Mouse (Mus musculus): ENCODE measurements at regions not wholly inside any gene's neighbourhood (a gene's known extent, or its start where the extent isn't known, plus 50 kb on each side); places are given as distances from the start of the nearest gene placed in this dataset.
A peak's percentile ranks its signal among the peaks of the same experiment; 100 is the strongest.

DNA sequence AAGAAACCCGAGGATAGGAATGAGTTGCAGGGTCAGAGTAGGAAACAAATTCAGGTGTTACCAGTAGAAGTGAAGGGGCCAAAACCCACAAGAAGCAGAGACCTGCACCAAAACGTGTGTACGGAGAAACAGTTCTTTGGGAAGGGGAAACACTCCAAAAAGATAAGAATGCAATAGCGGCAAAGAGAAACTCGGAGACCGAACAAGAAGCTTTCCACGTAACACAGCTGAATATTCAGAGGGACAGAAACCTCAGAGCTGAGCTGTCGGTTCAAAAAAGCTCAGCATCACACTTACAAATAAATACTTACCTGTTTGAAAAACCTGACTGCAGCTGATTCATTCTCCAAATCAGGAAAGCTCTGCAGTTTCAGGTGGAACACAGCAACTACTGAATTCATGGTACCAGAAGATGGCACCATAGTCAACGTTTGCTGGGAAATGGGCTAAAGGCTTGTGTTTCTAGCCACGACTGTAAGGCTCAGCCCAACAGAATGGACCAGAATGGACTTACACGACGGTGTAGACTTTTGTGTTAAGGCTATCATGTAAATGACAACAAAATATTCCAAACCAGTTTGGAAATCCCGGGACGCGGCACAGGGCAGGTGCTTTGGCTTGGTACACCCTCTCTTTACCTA, 484.9 kb downstream of the Plcl1 start:
- DNase-seq, result no peak

DNA sequence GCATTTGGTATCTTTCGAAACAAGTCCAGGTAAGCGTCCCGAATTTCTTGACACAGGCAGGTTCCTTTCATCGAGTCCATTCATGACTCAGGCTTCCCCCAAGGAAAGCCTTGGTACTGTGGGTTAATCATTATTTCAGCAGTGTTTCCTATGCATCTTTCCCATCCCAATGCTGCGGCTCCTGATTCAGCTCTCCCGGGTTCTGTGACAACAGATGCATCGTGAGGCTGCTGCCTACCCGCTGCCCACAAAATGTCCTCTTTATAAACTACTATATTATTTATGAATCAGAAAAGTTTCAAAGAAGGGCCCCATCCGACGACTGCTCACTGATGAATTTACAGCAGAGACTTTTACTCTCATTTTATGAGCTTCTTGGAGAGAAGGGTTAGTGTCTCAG, 486.2 kb downstream of the Plcl1 start:
- no peak for DNase-seq

DNA sequence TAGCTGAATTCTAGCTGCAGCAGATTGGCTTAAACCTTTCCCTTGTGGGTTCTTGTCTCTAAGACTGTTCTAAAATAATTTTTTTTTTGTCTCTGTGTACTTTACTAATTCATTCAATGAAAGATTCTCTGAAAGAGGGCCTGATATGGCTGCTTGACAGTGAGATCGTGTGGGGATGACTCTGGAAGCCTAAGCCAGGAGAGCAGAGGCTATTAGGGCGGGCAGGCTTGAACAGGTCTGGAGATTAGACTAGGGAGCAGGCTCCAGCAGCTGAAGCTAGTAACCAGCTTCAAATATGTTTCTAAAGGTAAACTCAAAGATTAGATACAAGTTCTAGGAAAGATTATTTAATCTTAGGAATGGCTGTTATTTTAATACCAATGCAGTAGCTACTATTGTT, 491.9 kb downstream of the Plcl1 start:
- DNase-seq, result no peak

DNA sequence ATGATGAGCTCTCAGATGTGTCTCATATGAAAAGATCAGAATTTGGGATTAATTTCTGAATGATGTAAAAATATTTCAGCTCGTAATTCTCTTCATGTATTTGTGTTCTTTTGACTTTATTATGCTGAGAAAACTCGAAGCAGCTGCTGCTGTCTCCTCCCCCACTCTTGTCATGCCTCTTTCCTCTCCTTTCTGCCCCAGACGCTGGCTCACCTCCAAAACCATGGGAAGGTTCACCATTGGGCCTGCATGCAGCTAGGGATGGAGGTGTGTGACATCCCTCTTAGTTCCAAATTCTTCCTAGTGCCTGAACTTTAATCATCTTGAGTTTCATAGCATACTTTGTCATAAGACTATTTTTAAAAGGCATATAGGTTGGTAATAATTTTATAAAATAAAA, 492.3 kb downstream of the Plcl1 start:
- DNase-seq, result no peak

DNA sequence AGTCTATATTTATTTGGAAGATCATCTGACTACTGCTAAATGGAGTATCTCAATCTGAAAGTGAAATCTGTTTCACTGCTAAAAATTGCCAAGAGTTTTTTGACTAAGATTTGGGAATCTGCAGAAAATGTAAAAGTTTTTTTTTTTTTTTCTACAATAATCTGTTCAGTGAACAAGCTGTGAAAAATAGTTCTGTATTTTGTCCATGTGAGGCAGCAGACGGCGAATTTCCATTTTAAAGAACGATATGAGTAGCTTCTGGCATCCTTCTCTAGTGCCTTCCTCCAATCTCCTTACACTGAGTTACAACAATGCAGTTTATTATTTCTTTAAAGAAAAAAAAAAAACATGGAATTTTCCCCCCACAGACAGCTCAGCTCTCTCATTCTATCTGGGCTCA, 494.3 kb downstream of the Plcl1 start:
- DNase-seq, result no peak

DNA sequence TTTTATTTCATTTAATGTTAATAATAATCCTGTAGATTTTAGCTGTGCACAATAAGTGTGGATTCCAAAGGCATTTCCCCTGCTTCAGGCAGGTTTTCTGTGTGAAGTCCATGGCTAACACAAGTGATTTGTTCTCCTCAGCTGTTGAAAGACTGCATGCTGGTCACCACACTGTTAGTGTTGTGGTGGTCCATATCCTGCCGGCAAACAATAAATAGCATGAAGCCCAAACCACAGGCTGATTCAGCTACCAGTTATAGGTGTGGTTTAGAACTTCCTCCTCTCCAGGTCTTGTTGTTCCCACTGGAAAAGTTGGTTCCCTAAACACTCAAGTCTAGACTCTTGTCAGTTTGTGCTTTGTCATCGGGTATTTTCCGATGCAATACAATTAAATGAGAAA, 497.5 kb downstream of the Plcl1 start:
- no peak for DNase-seq

DNA sequence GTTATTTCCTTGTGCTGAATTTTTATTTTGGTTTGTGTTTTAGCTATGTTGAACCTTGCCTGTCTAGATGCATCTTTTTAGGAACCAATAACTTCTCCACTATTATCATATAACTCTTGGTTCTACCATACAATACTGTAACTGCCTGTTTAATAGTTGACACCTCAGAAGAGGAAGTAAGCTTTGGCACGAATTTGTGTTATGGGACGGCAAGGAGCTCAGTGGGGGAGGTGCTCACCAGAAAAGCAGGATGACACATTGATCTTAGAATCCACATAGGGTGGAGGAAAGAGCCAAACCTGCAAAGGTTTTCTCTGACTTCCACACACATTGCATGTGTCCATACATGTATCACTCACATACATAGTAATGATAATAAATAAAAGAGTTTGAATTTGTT, 498.9 kb downstream of the Plcl1 start:
- DNase-seq, result no peak

DNA sequence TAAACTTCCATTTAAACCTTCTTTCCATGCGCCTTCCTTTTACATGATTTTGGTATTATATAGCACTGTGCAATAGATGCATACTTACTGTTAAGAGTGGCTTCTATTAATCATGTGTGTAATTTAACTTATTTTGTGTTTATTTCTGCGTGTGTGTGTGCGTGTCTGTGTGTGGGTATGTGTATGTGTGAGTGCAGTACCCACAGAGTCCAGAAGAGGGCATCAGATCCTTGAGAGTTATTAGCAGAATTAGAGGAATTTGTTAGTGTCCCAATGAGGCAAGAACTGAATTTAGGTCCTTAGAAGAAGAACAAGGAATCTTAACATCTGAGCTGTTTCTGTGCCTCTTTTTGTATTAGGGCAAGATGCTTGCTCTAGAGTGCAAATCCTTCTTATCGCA, 499.5 kb downstream of the Plcl1 start:
- DNase-seq, result no peak

DNA sequence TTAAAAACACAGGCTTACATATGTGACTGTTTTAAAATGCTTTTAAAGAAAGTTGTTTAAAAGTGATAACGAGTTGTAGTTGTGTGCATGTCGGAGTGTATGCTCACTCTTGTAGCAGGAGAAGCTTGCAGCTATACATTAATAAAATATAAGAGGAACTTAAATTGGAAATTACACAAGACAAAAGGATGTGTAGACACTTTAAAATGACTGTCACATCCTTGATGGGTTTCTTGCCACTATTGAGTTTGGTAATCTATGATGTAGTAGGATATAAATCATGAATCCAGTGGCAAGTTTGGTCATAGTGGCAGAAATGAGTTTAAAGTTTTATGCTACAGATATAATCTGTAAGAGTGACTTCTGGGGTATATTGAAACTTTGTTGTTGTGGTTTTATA, 504.3 kb downstream of the Plcl1 start:
- DNase-seq, result no peak

DNA sequence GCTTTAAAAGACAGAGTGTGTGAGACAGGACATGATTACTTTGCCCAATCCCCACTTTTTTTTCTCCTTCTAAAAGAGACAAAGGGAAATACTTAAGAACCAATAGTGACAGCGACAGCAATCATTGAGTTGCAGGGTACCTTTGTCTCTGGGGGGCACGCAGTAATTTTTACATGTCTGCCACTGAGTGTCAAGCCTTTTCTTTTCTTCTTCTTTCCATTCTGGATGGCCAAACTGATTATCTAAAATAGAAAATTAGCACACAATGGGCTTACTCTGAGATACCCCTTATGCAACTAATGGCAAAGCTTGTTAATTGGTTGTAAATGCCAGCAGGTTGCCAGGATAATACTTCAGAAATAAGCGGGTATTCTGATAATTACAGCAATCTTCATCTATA, 508.6 kb downstream of the Plcl1 start:
- DNase-seq, result no peak

DNA sequence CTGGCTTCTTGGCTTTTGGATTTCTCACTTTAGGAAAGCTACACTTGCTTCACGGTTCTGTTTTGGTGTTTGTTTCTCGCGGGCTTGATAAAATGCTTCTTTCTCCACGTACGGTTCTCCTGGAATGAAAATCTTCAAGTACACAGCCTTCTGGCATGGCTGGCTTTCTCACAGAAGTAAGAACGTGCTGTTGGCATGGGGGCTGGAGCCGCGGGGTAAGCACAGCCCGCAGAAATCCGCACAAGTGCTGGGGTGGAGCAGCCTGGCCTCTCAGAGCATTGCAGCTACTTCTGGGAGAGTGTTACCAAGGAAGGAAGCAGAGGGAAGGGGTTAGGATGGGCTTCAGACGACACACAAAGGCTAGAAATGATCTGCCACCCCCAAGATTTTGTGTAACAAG, 510.2 kb downstream of the Plcl1 start:
- no peak for DNase-seq

DNA sequence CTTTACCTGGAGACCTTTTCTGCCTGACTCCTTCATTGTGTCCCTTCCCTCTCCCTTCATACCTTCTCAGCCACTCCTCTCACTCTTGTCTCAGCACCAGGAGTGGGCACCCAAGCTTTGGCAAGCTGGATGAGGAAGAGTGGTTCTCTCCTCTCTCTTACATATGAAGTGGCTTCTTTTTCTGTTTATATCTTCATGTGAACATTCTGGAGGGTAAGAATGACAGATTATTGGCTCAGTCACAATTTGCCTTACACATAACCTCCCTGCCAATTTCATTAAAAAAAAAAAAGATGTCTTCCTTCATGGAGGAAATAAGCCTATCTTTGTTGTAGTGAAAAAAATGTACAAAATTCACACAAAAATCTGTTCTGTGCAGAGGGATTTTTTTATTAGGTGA, 513.8 kb downstream of the Plcl1 start:
- DNase-seq, result no peak

DNA sequence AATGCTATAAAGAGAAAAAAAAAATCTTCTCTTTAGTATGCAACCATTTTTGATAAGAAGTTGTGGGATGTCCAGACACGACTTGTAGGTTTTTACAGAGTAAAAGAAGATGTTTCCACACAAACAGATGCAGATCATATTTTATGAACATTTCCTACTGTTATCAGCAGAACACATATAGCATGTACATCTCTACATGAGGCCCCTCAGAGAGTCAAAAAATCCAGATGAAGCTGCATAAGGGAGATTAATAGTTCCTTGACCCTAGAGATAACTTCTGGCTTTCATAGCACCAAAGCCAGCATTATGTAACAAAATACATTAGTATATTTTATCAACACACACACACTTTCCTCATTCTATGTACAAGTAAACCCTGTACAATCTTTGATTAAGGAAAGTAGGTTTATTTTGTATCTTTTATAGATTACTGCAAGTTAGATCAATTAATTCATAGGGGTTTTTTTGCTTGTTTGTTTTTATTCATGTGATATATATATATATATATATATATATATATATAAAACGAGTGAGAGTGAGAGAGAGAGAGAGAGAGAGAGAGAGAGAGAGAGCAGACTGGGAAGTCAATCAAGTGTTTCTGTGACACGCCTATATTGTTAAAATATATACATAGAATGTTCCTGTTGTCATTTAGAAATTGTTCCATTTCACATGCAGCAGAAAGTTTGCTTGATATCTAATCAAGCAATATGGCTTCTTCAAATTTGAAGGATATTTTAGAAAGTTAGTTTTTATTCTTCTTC, 541.2 kb downstream of the Plcl1 start:
- no peak for DNase-seq

DNA sequence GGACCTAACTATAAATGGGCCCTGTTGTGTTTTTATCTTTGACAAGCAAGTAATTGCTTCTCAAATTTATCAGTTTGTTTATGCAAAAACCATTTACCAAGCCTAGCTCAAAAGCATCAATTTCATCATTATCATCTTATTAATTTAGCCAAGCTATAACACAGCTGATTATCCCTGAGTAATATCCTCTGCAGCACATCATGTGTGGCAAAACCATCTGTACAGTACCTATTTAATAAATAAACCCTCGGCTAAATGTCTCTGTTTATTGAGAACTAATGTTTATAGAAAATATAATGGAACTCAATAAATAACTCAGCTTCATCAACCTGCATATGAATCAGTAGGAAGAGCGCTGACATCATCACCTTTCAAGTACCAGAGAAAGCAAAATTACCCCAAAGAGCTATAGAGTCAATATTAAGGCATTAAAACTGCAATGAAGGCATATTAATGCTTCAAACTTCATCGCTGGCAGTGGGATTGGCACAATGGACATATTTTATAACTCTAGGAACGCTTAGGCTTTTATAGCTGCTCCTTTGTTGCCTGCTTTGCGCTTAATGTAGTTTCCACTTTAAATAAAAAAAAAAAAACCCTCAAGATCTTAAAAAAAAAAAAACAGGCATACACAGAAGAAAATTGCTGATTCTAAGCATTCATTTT, 542.0 kb downstream of the Plcl1 start:
- no peak for DNase-seq

DNA sequence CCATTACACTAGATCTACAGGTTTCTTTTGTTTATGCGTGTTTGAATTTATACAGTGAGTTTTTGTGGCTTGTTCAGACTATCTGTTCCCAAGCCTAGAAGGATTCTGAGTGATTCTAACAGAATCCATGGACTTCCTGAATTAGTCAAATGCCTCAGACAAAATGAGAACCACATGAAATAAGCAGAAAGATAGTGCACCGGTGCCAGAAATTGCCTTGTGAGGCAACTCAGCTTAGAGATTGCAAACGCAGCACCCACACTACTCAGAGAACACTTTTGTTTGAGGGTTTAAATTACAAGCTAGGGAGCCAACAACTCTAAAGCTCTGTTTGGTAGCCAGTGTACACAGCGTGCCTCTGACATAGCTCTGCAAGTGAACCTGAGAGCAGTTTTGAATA, 543.9 kb downstream of the Plcl1 start:
- DNase-seq, result no peak

DNA sequence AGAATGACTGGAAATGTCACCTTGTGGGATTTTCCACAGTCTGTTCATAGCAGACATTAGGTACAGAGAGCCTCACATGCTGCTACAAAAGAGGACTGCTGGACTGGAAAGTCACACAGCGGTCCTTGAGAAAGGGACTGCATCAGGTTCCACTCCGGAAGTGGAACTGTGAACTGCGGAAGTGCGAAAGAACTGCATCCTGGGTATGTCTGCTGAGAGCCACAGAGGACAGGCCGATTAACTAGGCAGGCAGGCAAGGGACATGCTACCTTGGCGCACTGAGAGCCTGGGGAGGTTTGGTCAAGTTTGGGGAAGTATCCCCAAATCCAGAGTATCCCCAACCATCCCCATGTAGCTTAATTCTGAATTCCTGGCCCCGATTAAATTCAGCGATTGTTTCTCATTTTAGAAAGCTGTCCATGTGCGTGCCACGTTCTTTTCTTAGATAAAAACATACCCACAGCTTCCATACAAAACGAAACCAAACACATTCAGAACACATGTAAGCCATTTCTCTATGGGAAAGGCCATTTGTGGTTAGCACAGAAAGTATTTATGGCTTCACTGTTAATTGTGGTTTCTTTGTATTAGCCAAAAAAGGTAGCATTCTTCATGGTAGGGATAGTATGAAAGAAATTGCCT, 552.2 kb downstream of the Plcl1 start:
- no peak for DNase-seq

DNA sequence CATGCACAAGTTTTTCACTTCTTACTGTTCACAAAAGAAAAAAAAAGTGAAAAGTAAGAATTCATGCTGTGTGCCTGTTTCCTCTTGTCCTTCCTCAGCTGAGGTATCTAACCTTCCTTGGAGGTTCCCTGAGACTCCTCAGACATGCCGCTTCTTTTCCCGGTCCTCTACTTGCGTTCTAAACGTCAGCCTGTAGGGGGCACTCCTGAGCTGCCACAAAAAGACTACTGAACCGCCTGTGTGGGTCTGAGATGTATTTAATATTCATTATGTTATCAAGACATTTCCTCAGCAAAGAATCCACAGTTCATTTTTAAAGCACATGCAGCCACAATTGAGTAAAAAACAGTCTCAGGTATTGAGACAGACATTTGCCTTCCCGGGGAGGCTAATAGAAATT, 554.6 kb downstream of the Plcl1 start:
- peak in 1 of 2 experiments; percentile 7 for DNase-seq

DNA sequence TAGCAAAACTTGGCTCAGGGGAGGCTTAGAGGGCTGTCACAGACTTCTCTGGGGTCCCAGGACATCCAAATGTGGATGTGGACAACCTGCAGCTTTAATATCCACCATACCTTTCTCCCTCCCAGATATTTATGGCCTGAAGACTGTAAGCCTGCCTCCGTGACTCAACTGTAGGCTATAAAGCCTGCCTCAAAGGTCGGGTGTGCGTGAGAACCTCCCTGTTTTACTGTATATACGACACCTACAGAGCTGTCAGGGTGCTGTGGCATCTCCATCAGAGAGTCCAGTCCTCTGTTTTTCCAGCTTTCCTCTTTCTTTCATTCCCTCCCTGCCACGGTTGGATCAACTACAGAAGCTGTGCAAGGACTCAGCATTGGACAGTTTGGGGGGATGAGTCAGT, 558.1 kb downstream of the Plcl1 start:
- DNase-seq, result no peak

DNA sequence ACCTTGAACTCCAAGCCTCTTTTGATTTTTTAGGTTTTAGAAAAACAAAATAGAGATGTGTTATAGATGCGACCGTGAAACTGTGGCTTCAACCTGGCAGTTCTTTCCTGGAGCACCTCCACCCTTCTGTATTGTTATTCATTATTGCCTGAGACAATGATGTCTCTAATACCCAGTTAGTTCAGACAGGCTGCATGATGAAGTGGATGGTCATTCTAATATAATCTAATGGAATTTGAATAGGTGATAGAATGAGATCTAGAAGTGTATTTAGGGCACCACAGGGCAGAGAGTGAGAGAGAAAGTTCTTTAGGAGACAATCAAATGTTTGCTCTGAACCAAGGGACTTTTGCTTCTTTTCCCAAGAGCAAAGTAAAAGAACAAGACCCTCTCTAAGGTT, 560.6 kb downstream of the Plcl1 start:
- no peak for DNase-seq

DNA sequence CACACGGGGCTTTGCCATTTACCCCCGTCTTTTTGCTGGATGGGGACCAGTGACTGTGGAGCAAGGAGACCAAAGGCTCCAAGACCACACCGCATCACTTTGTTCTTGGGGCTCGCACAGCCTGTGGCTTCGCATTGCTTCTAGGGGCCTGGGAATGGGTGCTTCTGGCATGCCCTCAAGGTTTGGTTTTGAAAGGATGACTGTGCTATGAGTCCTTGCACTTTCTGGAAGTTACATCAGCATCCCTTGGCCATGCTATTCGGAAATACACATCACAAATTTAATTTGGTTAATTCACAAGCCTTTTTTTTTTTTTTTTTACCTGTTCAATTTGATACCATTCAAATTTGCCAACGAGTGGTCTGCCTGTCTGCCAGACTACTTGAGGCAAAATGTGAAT, 562.1 kb downstream of the Plcl1 start:
- DNase-seq, result no peak

DNA sequence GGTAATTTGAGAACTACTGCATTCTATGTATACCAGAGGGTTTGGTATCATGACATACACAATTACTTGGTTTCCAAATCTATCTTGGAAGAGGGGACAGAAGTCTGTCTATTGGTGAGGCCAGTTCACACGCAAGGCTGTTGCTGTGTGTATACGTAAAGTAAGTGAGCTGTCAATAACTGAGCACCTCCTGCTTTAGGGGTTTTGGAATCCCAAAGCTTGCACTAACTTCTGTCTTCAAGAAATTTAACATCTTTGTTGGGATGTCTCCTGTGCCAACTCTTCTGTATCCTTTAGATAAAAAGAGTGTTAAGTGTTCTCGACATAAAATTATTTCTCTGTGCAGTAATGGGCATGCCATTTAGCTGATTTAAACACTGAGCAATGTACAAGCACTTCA, 572.1 kb downstream of the Plcl1 start:
- no peak for DNase-seq

DNA sequence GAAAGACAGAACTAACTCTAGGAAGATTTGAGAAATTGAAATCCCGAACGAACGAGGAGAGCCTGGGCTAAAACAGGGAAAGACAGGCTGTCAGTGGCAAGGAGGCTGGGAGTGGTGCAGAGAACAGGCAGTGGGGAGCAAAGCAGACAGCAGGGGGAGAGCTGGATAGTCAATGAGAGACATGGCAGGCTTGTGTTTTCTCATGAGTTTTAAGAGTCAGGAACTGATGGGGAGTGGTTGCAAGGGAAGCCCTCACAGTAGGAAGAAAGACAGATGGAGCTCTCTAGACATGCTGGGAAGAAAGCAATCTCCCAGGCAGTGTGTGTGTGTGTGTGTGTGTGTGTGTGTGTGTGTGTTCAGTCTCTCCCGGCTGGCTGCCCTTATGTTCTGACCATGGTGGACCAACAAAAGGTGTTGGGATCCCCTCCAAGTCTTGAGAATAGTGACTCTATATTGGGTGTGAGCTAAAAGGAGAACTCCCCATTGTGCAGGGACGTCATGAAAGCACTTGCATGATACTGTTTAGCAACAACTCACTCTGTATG, 577.9 kb downstream of the Plcl1 start:
- DNase-seq, result no peak

DNA sequence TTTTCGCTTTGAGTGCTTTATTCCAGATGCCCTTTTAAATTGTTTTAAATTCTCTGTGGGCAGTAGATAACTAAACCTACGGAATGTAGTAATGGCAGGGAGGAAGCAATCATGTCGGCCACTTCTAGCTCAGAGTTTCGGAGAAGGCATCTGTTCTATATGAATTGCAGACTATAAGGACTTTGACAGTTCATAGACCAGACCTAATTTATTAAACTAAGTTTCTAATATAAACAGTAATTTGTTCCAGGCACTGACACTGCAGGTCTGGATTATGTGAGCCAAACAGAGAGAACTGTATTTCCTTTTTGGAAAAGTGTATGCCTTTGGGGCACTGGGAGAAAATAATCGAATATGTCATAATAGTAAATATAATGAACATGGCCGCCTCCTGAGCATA, 591.4 kb downstream of the Plcl1 start:
- DNase-seq, result no peak
